Mouse (Mus musculus) stomach, embryonic 14.5 days (tissue): Measurements from ENCODE around the gene Rnf220. TPM values are rescaled to one million over a fixed set of nuclear protein-coding genes. Genes with fewer than 3 reads are reported as not detected.
A peak's percentile ranks its signal among the peaks of the same experiment; 100 is the strongest.

Experiments used
- ATAC-seq: fragments of 200-750 bp; cut with Nextera tagmentation; 2 replicates; pipeline ENCODE4 v1.8.0; 2017; ENCODE audit warnings: low read depth, moderate TSS enrichment; ENCODE audit not compliant: insufficient number of reproducible peaks, insufficient read depth, low FRiP score
- H3K27ac ChIP-seq: fragments of 300-500 bp; sonication (generic); 2 replicates; pipeline ENCODE4 v1.5.1; 2014; ENCODE audit warnings: mild to moderate bottlenecking, low read length, moderate library complexity, mixed read lengths
- H3K27me3 ChIP-seq: fragments of 300-500 bp; sonication (generic); 2 replicates; pipeline ENCODE4 v1.6.1; 2014; ENCODE audit warnings: low read length, control low read depth, mixed read lengths; ENCODE audit not compliant: control insufficient read depth, insufficient read depth
- H3K36me3 ChIP-seq: fragments of 300-500 bp; sonication (generic); 2 replicates; pipeline ENCODE4 v1.6.1; 2014; ENCODE audit warnings: mild to moderate bottlenecking, control low read depth, low read length, moderate library complexity, mixed read lengths; ENCODE audit not compliant: control insufficient read depth, insufficient read depth
- H3K4me1 ChIP-seq: fragments of 300-500 bp; sonication (generic); 2 replicates; pipeline ENCODE4 v1.6.1; 2014; ENCODE audit warnings: low read length, control low read depth, mixed read lengths; ENCODE audit not compliant: control insufficient read depth, insufficient read depth
- H3K4me2 ChIP-seq: fragments of 300-500 bp; sonication (generic); replicated peaks from 2 replicates; pipeline ENCODE4 v1.6.1; 2014; ENCODE audit warnings: low read depth, low read length, control low read depth
- H3K4me3 ChIP-seq: fragments of 300-500 bp; sonication (generic); 2 replicates; pipeline ENCODE4 v1.5.1; 2014; ENCODE audit warnings: low read depth, low read length, control low read depth
- H3K9ac ChIP-seq: fragments of 300-500 bp; sonication (generic); replicated peaks from 2 replicates; pipeline ENCODE4 v1.6.1; 2014; ENCODE audit warnings: low read depth, mild to moderate bottlenecking, control low read depth, low read length, moderate library complexity, mixed read lengths
- H3K9me3 ChIP-seq: fragments of 300-500 bp; sonication (generic); 2 replicates; pipeline ENCODE4 v1.6.1; 2016; ENCODE audit warnings: low read depth, low read length, control low read depth; ENCODE audit not compliant: control insufficient read depth
- WGBS: fragments of 180-500 bp; shearing (Covaris S2); extraction: QIAGEN DNeasy Blood & Tissue Kit; methylation state at CpG from one replicate; pipeline ENCODE4 v1.1.7; 2014; 5-methylcytosine and 5-hydroxymethylcytosine counted together
- polyA plus RNA-seq: library from polyadenylated mRNA; unstranded; fragments of >200 nt; fragmentation: Nextera tagmentation; extraction: Ambion mirVana; gene quantifications from 2 replicates; pipeline ENCODE4 v1.2.1, GENCODE M21; 2014

Rnf220 gene
- polyA plus RNA-seq, 1 experiment from 2014 or later: 54.5 TPM

GRCm38 (mm10) chr4:117323515-117324344, 173.1 kb downstream of the Rnf220 start:
- H3K4me3 ChIP-seq: no peak overlapping the region
- 22% methylated on average over 14 of the region's 14 CpGs for WGBS
- H3K9ac ChIP-seq: no peak overlapping the region
- no peak overlapping the region for H3K27ac ChIP-seq
- H3K36me3 ChIP-seq: no peaks in the 10 kb centered on the region
- ATAC-seq: no peak
- no peak overlapping the region for H3K4me2 ChIP-seq
- H3K27me3 ChIP-seq: peaks cover 5% of the 10 kb centered on the region; the same call in 1 of the 2 replicates
- H3K9me3 ChIP-seq: no peaks in the 10 kb centered on the region
- H3K4me1 ChIP-seq: peaks cover 5% of the 10 kb centered on the region; the same call in 1 of the 2 replicates

GRCm38 (mm10) chr4:117321011-117321410, 175.8 kb downstream of the Rnf220 start:
- no peak overlapping the region for H3K4me2 ChIP-seq
- H3K27me3 ChIP-seq: peaks cover 15% of the 10 kb centered on the region
- H3K9me3 ChIP-seq: no peaks in the 10 kb centered on the region
- no peak for ATAC-seq
- H3K4me1 ChIP-seq: peaks cover 18% of the 10 kb centered on the region
- no peak overlapping the region for H3K27ac ChIP-seq
- no peak overlapping the region for H3K4me3 ChIP-seq
- H3K9ac ChIP-seq: no peak overlapping the region
- 86% methylated on average over 5 of the region's 5 CpGs for WGBS
- no peaks in the 10 kb centered on the region for H3K36me3 ChIP-seq

- H3K36me3 ChIP-seq: no peaks in the 10 kb centered on the region
- H3K27me3 ChIP-seq: peaks cover 17% of the 10 kb centered on the region
- no peak overlapping the region for H3K27ac ChIP-seq
- no peak overlapping the region for H3K4me3 ChIP-seq
- ATAC-seq: no peak
- peaks cover 18% of the 10 kb centered on the region for H3K4me1 ChIP-seq
- no peak overlapping the region for H3K9ac ChIP-seq
- H3K9me3 ChIP-seq: no peaks in the 10 kb centered on the region
- no peak overlapping the region for H3K4me2 ChIP-seq
- WGBS: 90% methylated on average over 9 of the region's 9 CpGs
These were observed 178.3 kb downstream of the Rnf220 start for GRCm38 (mm10) chr4:117318508-117318907.

GRCm38 (mm10) chr4:117317701-117318190, 179.1 kb downstream of the Rnf220 start:
- peaks cover 17% of the 10 kb centered on the region for H3K27me3 ChIP-seq
- no peak overlapping the region for H3K9ac ChIP-seq
- peak; percentile 72; the same call in 1 of the 2 replicates for ATAC-seq

GRCm38 (mm10) chr4:117316800-117317199, 180.1 kb downstream of the Rnf220 start:
- no peak overlapping the region for H3K9ac ChIP-seq
- no peak overlapping the region for H3K27ac ChIP-seq
- no peaks in the 10 kb centered on the region for H3K36me3 ChIP-seq
- no peak for ATAC-seq
- H3K27me3 ChIP-seq: peaks cover 12% of the 10 kb centered on the region
- H3K4me3 ChIP-seq: no peak overlapping the region
- no peaks in the 10 kb centered on the region for H3K9me3 ChIP-seq
- H3K4me1 ChIP-seq: peaks cover 20% of the 10 kb centered on the region
- 35% methylated on average over 6 of the region's 6 CpGs for WGBS
- H3K4me2 ChIP-seq: no peak overlapping the region

More at GRCm38 (mm10) chr4:117317701-117318190, 179.1 kb downstream of the Rnf220 start:
- WGBS: 7% methylated on average over 18 of the region's 18 CpGs
- H3K4me1 ChIP-seq: peaks cover 18% of the 10 kb centered on the region
- no peaks in the 10 kb centered on the region for H3K36me3 ChIP-seq
- peak overlapping the region; percentile 20; the same call in 1 of the 2 replicates for H3K4me2 ChIP-seq
- no peak overlapping the region for H3K27ac ChIP-seq
- no peak overlapping the region for H3K4me3 ChIP-seq
- no peaks in the 10 kb centered on the region for H3K9me3 ChIP-seq

GRCm38 (mm10) chr4:117314849-117315500, 181.9 kb downstream of the Rnf220 start:
- ATAC-seq: no peak
- H3K4me2 ChIP-seq: no peak overlapping the region
- no peak overlapping the region for H3K9ac ChIP-seq
- no peak overlapping the region for H3K27ac ChIP-seq
- H3K4me1 ChIP-seq: peaks cover 20% of the 10 kb centered on the region
- H3K4me3 ChIP-seq: no peak overlapping the region
- 49% methylated on average over 16 of the region's 16 CpGs for WGBS
- no peaks in the 10 kb centered on the region for H3K36me3 ChIP-seq
- H3K9me3 ChIP-seq: no peaks in the 10 kb centered on the region
- peaks cover 12% of the 10 kb centered on the region for H3K27me3 ChIP-seq

- Histone ChIP-seq H3K9me3 (no peaks in the 10 kb centered on the region), H3K4me1 (peaks cover 18% of the 10 kb centered on the region), H3K4me3 (no peak overlapping the region), H3K4me2 (no peak overlapping the region), H3K9ac (no peak overlapping the region), H3K27ac (no peak overlapping the region), H3K36me3 (no peaks in the 10 kb centered on the region), H3K27me3 (peaks cover 12% of the 10 kb centered on the region)
- ATAC-seq: no peak
- 8% methylated on average over 4 of the region's 4 CpGs for WGBS
These were observed 183.8 kb downstream of the Rnf220 start for GRCm38 (mm10) chr4:117313085-117313424.

- H3K4me2 ChIP-seq: peak overlapping the region; percentile 14; the same call in 1 of the 2 replicates
- H3K27me3 ChIP-seq: peaks cover 12% of the 10 kb centered on the region
- peak; percentile 73; the same call in 1 of the 2 replicates for ATAC-seq
- H3K4me1 ChIP-seq: peaks cover 13% of the 10 kb centered on the region; the same call in 1 of the 2 replicates
- 4% methylated on average over 26 of the region's 26 CpGs for WGBS
- H3K4me3 ChIP-seq: no peak overlapping the region
- H3K9ac ChIP-seq: no peak overlapping the region
- no peak overlapping the region for H3K27ac ChIP-seq
- H3K36me3 ChIP-seq: no peaks in the 10 kb centered on the region
- H3K9me3 ChIP-seq: no peaks in the 10 kb centered on the region
These were observed 184.3 kb downstream of the Rnf220 start for GRCm38 (mm10) chr4:117312416-117313084.
